Mouse (Mus musculus): Measurements from ENCODE around the gene Serpini2. TPM values are rescaled to one million over a fixed set of nuclear protein-coding genes. Genes with fewer than 3 reads are reported as not detected.
"Not testable (repeated sequence)": the region's sequence is repeated elsewhere in the genome, so short reads cannot be mapped to it uniquely, and the experiment has no call there.

The Serpini2 gene
- total RNA-seq (2021), result not detected
- long read RNA-seq, result 0 reads

DNA sequence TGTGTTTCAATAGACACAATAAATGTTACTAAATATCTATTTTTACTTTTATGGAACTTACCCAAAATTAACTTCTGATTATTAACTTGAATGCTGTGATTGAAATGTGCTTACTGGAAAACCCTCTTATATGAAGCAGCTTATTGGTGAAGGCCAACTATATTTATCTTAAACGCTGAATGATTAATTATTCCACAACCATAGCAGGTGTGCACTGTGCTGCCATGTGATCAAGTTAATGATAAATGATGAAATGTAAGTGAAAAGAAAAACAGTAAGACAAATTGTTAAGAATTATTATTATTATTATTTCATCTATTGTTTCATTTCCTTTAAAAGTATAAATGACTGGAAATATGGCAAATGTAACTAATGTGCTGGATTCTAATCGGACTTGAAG, at the start of gene Serpini2:
Gene Serpini2, minus strand, starts transcription at position 101 of the 400 bp plus-strand sequence.
- no peak for DNase-seq (ENCODE audit: low spot score in 2 of 2)

DNA sequence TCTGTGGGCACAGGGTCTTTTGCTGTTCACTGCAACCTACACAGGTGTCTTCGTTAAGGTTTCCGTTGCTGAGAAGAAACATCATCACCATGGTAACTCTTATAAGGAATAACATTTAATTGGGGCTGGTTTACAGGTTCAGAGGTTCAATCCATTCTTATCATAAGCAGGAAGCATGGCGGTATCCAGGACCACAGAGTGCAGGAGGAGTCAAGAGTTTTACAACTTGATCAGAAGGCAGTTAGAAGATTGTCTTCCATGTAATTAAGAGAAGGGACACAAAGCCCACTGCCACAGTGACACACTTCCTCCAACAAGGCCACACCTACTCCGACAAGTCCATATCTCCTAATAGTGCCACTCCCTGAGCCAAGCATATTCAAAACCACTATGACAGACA, 39.0 kb upstream of the Serpini2 start:
- DNase-seq (ENCODE audit: low spot score in 2 of 2), result no peak

DNA sequence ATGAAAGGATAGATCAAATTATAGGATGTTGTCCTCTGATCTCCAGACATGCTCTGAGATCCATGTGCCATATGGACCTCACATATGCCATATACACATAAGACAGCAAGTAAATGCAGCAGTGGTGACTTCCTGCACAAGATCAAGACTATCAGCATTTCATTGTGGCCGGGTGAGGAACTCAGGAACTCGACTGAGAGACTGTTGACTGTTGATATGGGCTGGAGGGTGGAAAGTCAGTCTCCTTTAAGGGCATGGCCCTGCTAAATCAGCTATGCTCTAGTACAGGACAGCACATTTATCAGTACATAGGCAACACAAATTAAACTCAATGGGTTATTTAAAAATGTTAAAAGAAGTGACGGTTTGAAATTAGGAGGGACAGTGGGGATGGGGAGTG, 38.4 kb upstream of the Serpini2 start:
- no peak for DNase-seq (ENCODE audit: low spot score in 2 of 2)

- no peak for DNase-seq (ENCODE audit: low spot score in 2 of 2)
These were observed 35.7 kb upstream of the Serpini2 start for GRCm38 (mm10) chr3:75305584-75305983.

- DNase-seq (ENCODE audit: low spot score in 2 of 2), result no peak
These were observed 34.7 kb upstream of the Serpini2 start for GRCm38 (mm10) chr3:75304621-75305020.

DNA sequence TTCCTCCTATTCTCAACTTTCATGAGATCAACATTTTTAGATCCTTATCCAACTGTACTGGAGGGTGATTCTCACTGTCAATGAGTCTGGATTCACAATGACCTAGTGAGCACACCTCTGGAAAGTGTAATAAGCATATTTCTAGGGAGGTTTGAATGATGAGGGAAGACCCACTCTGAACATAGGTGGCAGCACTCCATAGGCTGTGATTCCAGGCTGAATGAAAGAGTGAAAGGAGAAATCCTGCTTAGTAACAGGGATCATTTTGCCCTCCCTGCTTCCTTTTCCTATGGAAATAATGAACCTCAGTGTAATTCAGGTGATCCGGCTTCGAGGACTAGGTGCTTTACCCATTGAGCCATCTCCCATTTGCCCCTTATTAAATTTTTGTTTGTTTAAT, 31.2 kb upstream of the Serpini2 start:
- DNase-seq (ENCODE audit: low spot score in 2 of 2), result no peak

DNA sequence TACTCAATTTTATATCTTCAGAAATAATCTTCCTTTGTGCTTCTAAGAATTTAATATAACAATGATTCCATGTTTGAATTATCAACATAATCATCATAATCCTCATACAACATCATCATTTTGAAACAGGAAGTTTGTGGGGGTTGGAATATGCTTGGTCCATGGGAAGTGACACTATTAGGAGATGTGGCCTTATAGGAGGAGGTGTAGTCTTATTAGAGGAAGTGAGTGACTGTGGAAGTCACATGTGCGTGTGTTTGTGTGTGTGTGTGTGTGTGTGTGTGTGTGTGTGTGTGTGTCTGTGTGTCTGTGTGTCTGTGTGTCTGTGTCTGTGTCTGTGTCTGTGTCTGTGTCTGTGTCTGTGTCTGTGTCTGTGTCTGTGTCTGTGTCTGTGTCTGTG, 29.6 kb upstream of the Serpini2 start:
- DNase-seq (ENCODE audit: low spot score in 2 of 2), result not testable (repeated sequence)

- DNase-seq (ENCODE audit: low spot score in 2 of 2), result no peak
These were observed 27.9 kb upstream of the Serpini2 start for GRCm38 (mm10) chr3:75297758-75298111.

DNA sequence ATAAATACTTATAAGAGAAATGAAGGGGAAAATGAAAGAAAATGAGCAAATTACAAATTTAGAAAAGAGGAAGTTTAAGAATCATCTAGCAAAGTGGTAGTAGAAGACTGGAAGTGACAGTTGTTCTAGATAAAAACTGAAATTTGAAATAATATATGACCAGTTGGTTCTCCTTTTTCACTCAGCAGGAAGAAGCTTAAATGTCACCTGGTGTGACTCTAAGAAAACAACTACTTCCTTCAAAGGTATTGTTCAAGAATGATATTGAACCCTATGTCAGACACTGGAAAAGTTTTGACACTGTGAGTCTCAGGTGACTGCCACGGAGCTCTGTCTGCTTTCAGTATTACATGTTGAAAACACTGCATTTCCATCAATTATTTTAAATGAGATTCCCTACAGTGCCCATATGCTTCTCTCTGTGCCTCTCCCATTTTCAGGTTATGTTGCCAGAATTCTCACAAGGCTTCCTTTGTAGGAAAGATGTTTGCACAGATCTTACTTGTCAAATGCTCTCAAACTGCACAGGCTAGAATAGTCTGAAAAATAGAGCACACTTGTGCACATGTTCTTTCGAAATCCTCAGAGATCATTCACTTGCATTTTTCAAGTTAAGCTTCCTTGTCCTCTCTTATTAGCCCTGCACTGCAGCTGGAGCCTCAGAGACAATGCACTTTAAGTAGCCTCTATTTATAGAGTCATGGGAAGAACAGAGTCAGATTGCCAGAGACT, 27.3 kb upstream of the Serpini2 start:
- no peak for DNase-seq (ENCODE audit: low spot score in 2 of 2)

GRCm38 (mm10) chr3:75293243-75293642, 23.4 kb upstream of the Serpini2 start:
- DNase-seq (ENCODE audit: low spot score in 2 of 2), result no peak

GRCm38 (mm10) chr3:75277455-75277854, 7.6 kb upstream of the Serpini2 start:
- no peak for DNase-seq (ENCODE audit: low spot score in 2 of 2)

DNA sequence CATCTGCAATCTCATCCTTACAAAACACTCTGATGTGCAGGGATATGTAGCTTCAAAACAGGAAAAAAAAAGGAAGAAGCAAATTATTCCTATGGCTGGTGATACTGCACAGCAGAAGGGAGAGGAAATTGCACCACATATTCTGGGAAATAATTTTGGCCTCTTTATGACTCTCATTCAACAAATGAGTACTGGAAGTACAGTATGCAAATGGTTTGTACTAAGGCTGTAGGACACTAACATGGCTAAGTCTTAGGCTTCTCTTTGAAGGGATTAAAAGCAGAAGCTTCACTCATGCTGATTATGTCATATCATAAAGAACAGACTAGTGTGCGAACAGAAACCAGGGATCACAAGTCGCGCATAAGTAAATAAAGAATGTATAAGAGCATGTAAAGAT, 6.6 kb upstream of the Serpini2 start:
- no peak for DNase-seq (ENCODE audit: low spot score in 2 of 2)

DNA sequence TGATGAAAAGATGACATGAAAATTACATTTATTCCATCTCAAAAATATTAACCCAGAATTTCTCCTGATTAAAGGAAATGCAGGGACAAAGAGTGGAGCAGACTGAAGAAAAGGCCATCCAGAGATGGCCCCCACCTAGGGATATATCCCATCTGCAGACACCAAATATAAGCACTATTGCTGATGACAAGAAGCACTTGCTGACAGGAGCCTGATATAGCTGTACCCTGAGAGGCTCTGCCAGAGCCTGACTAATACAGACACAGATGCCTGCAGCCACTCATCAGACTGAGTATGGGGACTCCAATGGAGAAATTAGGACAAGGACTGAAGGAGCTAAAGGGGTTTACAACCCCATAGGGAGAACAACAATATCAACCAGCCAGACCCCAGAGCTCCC, 5.2 kb upstream of the Serpini2 start:
- no peak for DNase-seq (ENCODE audit: low spot score in 2 of 2)

- DNase-seq (ENCODE audit: low spot score in 2 of 2), result no peak
These were observed 10.5 kb downstream of the Serpini2 start for GRCm38 (mm10) chr3:75259356-75259755.

DNA sequence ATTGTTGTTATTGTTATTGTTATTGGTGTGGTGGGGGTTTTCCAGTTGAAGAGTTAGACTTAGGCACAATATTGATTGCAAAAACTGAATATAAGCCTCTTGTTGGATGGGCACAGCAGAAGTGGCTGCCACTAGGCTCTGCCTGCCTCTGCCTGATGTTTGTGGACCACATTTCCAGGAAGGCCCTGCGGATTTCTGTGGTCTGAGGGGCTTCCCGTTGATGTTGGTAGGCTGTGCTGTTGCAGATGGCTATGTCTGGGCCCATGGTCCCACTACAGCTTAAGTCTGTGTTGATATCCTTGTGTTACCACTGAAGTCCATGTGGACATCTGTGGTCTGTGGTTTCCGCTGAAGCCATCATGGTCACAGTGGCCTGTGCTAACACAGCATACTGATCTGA, 50.2 kb downstream of the Serpini2 start:
- no peak for DNase-seq (ENCODE audit: low spot score in 2 of 2)

DNA sequence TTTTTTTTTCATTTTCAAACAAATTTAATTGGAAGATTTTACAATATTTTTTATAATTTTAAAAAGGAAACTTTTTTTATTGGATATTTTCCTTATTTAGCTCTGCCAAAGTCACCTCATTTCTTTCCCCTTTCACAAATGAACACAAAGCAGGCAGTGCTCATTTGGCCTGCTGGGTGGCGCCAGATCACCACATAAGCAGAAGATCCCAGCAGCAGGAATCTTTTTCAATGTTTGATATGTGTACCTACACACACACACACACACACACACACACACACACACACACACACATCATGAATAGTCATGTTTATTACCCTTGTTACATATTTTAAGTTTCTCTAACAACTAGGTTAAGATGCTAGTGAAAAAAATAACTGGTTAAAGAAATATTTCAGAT, 50.7 kb downstream of the Serpini2 start:
- peak; percentile 68 to 81 for DNase-seq (ENCODE audit: low spot score in 2 of 2)

DNA sequence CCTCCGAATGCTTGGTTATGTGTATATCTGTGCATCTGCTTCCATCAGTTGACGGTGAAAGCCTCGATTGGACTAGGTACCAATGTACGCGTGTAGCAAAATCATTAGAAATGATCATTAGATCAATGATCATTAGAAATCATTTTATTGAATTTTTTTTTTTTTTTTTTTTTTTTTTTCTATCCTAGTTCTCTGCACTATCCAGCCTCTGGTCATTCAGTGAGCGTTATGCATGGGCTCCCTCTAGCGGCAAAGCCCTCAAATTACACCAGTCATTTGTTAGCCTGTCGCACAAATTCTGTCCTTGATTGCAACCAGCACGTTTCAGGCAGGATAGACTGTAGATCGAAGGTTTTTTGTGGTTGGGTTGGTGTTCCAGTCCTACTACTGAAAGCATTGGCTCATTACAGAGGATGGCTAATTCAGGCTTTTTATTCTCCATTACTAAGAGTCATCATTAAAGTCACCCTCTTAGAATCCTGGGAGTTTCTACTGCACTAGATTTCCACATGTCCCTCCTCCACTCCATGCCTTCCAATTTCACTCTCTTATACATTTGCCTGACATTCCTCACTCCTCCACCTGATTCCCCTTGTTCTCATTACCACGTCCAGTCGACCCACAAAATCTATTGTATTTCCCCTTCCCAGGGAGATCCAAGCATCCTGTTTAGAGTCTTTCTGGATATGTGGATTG, 66.9 kb downstream of the Serpini2 start:
- peak; percentile 55 to 65 for DNase-seq (ENCODE audit: low spot score in 2 of 2)

Other genes starting within 250 kb of the Serpini2 start
- gene Zbbx, start 105.0 kb downstream of the Serpini2 start, total RNA-seq (2021), result 1 to 10 TPM; 5.2 to 6.2 TPM
- gene Wdr49, start 212.1 kb upstream of the Serpini2 start, total RNA-seq (2021), result 1 to 10 TPM; 1.9 to 2.1 TPM